Mouse (Mus musculus) left cerebral cortex, adult 11 months (tissue): ENCODE measurements at regions not wholly inside any gene's neighbourhood (a gene's known extent, or its start where the extent isn't known, plus 50 kb on each side); places are given as distances from the start of the nearest gene placed in this dataset.
"Not testable (repeated sequence)": the region's sequence is repeated elsewhere in the genome, so short reads cannot be mapped to it uniquely, and the experiment has no call there.

Source experiments
- DNase-seq: peaks from one replicate; pipeline ENCODE4 v3.0.0; 2022; ENCODE audit warnings: low spot score

DNA sequence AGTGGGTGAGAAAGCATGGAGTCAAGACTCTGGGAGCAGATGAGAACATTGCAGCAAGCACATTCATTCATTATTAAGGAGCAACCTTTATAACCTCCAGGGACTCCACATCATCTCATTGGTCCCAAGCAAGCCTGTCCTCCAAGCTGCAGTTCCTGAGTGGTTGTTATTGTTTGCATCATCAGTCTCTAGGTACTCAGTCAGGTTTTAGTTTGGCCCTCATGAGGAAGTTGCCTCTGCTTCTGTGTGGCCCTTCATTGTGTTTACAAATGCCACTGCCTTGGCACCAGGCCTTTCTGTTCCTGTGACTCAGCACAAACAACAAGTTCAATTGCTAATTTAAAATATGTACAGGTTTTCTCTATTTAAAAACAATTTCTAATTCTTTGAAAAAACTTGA, 323.8 kb upstream of the Pabpc4l start:
- DNase-seq, result no peak

DNA sequence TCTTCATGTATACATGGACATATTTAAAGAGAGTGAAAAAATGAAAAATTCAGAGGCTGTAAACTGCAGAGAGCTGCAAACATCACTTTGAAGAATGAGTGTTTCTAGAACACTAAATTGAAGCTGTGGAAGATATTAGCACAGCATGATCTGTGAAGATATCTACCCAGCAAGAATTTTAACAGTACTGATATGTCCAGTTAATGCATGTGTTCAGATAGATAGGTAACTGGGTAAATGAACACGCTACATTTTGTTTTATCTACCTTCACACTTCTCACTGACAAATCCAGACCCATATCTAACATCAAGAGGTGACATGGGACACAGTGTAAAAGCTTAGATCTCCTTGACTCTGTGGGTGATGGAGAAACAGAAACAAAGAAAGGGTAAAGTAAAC, 316.9 kb upstream of the Pabpc4l start:
- no peak for DNase-seq

- DNase-seq, result no peak
Observed at GRCm38 (mm10) chr3:46758500-46758899, 310.5 kb upstream of the Pabpc4l start.

DNA sequence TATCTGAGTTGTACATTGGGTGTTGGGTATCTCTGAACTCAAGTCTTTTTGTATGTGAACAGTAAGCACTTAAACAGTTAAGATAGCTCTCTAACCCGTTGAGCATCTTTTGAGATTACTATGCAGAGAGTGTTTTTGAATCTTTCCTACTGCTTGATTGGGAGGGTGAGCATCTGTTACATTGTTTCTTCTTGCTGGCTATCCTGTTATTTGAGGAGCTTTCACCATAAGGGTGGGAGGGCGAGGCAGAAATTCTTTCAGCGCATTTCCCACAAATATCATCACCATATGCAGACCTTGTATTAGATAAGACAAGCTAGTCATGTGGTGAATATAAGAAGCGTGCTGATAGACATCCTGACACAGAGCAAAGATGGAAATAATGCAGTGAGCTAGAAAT, 279.7 kb upstream of the Pabpc4l start:
- peak; percentile 7 for DNase-seq

DNA sequence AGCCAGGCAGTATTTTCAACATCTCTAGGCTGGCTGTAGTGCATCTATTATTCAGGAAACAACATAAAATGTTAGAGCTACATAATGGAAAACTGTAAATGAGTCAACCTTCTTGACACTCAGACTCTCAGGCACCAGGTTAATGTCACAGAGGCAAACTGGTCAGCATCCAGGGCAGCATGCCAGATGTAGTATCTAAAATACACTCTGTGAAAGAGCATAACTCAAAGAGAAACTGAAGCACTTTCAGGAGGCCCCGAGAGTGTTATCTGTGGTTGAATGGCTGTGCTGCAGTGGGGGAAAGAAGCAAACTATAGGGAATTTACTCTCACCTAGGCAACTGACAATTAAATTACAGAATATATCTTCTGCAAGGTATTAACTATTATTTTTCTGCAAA, 253.6 kb upstream of the Pabpc4l start:
- no peak for DNase-seq

DNA sequence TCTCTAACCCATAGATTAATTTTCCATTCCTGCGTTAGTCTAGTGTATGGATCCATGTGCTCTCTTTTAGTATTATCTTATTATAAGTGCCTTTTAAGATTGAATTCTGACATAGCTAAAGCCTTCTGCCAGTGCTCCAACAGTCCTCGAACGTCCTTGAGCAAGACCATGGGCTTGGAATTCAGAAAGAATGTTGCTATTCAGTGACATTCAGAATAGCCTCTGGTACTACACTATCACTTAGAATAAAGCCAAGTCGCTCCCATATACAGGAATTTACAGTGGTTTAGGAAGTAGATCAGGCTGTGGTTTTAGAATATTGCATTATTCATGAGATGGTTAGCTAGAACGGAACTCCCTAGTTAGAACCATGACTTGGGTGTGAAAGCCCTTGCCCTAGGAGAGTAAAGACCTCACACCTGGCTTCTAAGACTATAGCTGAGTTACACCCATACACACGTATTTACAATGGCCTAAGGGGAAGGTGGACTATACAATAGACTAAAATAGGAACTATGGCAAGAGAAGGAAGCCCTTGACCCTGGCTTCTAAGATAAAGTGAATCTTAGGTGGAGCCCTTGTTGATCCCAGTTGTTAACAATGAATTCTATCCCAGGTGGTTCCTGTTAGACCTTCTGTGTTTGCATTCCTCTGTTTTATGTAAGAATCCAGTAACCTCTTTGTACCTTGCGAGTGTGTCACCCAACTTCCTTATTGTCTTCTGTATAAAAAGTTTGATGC, 239.8 kb upstream of the Pabpc4l start:
- not testable (repeated sequence) for DNase-seq
